Mouse (Mus musculus): ENCODE results near the gene Tyw5. TPM values are rescaled to one million over a fixed set of nuclear protein-coding genes. Genes with fewer than 3 reads are reported as not detected.

The Tyw5 gene
- total and polyA plus RNA-seq, 3 experiments = 1.5 to 94.2 (median 65.2) TPM

DNA sequence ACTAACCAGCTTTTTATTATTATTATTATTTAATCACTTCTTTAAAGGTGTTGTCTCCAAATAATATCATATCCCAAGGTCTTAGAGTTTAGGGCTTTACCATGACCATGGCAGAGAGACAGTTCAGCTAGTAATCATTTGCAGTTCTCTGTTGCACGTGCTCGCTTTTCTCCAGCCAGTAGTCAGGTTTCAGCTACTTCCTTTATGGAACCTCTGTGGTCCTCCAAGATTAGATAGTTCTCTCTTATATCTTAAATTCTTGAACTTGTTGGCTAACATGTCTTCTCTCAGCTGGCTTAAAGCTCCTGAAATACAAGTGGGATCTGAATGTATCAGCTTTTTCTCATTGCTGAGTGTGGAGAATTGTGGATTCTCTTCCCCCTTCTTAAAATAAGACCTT lies 2.1 kb upstream of the Tyw5 start:
- Histone ChIP-seq H3K4me3 (ENCODE audit: low read depth, low read length) (no peak overlapping the region), H3K36me3 (replicated peaks) (peaks cover 45% of the 10 kb centered on the region), H3K9me3 (replicated peaks) (no peaks in the 10 kb centered on the region), H3K4me1 (ENCODE audit: insufficient read depth, low read depth, low read length) (peaks cover 29% of the 10 kb centered on the region), H3K27me3 (ENCODE audit: insufficient read depth, low read length) (no peaks in the 10 kb centered on the region)
- no peak for DNase-seq (ENCODE audit: low spot score)
- TF ChIP-seq GATA1 (IDR thresholded peaks at IDR 0.05; ENCODE audit: borderline replicate concordance, low read length) = no peak
- TF ChIP-seq GATA2 (IDR thresholded peaks at IDR 0.05; ENCODE audit: borderline replicate concordance, low read depth, low read length) = no peak
- TF ChIP-seq TAL1 (conservative IDR thresholded peaks at IDR 0.05; ENCODE audit: low read depth, low read length) = no peak
- no peak for TF ChIP-seq CTCF (IDR thresholded peaks at IDR 0.05; ENCODE audit: low read depth, low read length)
- no peak for TF ChIP-seq POLR2AphosphoS5 (IDR thresholded peaks at IDR 0.05; ENCODE audit: insufficient replicate concordance, low read depth, low read length)
- ATAC-seq (ENCODE audit: extremely low read depth, insufficient number of reproducible peaks, low FRiP score, poor library complexity, severe bottlenecking) = no peak

DNA sequence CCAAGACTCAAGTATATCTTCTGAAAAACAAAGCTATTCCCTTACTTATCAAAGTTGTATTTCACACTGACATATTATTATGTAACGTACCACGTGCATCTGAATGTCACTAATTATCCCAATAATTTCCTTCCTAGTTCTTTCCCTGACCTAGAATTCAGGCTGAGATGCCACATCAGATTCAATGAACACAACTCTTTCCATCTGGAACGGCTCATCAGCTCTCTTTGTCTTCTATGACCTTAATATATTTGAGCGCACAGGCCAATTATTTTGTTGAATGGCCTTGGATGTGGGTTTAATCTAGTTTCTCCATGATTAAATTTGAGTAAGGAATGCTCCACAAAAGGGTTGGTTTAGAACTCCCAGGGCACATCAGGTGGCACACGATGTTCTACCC lies 4.8 kb downstream of the Tyw5 start:
- no peak overlapping the region for H3K4me3 ChIP-seq (ENCODE audit: low read depth, low read length)
- ATAC-seq (ENCODE audit: extremely low read depth, insufficient number of reproducible peaks, low FRiP score, poor library complexity, severe bottlenecking) = no peak
- no peaks in the 10 kb centered on the region for H3K27me3 ChIP-seq (ENCODE audit: insufficient read depth, low read length)
- TF ChIP-seq POLR2AphosphoS5 (IDR thresholded peaks at IDR 0.05; ENCODE audit: insufficient replicate concordance, low read depth, low read length) (no peak), GATA2 (IDR thresholded peaks at IDR 0.05; ENCODE audit: borderline replicate concordance, low read depth, low read length) (no peak), GATA1 (IDR thresholded peaks at IDR 0.05; ENCODE audit: borderline replicate concordance, low read length) (no peak), TAL1 (conservative IDR thresholded peaks at IDR 0.05; ENCODE audit: low read depth, low read length) (no peak), CTCF (IDR thresholded peaks at IDR 0.05; ENCODE audit: low read depth, low read length) (no peak)
- no peak for DNase-seq (ENCODE audit: low spot score)
- peaks cover 8% of the 10 kb centered on the region for H3K4me1 ChIP-seq (ENCODE audit: insufficient read depth, low read depth, low read length)
- peaks cover 53% of the 10 kb centered on the region for H3K36me3 ChIP-seq (replicated peaks)
- H3K9me3 ChIP-seq (replicated peaks) = no peaks in the 10 kb centered on the region

DNA sequence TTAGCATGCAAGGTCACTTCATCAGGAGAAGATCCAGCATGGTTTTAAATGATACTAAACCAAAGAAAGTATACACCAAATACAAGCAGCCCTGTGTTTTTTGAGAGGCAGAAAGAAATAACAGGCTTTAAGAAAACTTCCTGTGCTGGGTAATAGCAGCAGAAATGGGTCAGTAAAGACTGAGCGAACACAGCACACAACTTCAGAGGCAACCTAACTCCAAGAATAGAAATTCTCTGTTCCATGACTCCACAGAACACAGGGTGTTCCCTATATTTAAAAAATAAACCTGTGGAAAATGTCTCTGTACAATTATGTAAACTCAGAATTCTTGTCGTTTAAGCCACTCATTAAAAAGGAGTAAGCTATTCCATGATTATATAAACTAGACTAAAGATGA lies 6.0 kb downstream of the Tyw5 start:
- ATAC-seq (ENCODE audit: extremely low read depth, insufficient number of reproducible peaks, low FRiP score, poor library complexity, severe bottlenecking) (no peak), DNase-seq (ENCODE audit: low spot score) (no peak)
- no peak overlapping the region for H3K4me3 ChIP-seq (ENCODE audit: low read depth, low read length)
- H3K4me1 ChIP-seq (ENCODE audit: insufficient read depth, low read depth, low read length) = peaks cover 7% of the 10 kb centered on the region
- H3K36me3 ChIP-seq (replicated peaks) = peaks cover 63% of the 10 kb centered on the region
- H3K9me3 ChIP-seq (replicated peaks) = no peaks in the 10 kb centered on the region
- no peaks in the 10 kb centered on the region for H3K27me3 ChIP-seq (ENCODE audit: insufficient read depth, low read length)
- TF ChIP-seq TAL1 (conservative IDR thresholded peaks at IDR 0.05; ENCODE audit: low read depth, low read length) (no peak), POLR2AphosphoS5 (IDR thresholded peaks at IDR 0.05; ENCODE audit: insufficient replicate concordance, low read depth, low read length) (no peak), CTCF (IDR thresholded peaks at IDR 0.05; ENCODE audit: low read depth, low read length) (no peak), GATA2 (IDR thresholded peaks at IDR 0.05; ENCODE audit: borderline replicate concordance, low read depth, low read length) (no peak), GATA1 (IDR thresholded peaks at IDR 0.05; ENCODE audit: borderline replicate concordance, low read length) (no peak)

DNA sequence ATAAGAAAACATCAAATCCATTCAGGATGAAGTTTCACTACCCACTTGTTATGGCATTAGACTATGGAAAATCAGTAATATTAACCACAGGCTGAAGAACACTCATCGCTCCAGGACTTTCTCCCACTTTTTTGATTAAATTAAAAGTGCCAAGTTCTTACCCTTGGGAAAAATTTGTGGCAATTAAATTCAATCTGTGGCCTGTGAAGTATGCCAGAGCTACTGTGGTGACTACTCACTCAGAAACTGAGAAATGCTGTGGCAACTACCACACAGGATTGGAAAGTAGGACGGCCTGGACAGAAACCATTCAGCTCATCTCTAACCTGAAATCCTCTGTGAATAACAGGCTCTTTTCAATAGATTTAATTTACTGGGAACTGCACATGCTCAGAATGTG lies 6.6 kb downstream of the Tyw5 start:
- Histone ChIP-seq H3K27me3 (ENCODE audit: insufficient read depth, low read length) (no peaks in the 10 kb centered on the region), H3K4me3 (ENCODE audit: low read depth, low read length) (no peak overlapping the region), H3K9me3 (replicated peaks) (no peaks in the 10 kb centered on the region), H3K4me1 (ENCODE audit: insufficient read depth, low read depth, low read length) (peaks cover 6% of the 10 kb centered on the region), H3K36me3 (replicated peaks) (peaks cover 66% of the 10 kb centered on the region)
- no peak for TF ChIP-seq GATA2 (IDR thresholded peaks at IDR 0.05; ENCODE audit: borderline replicate concordance, low read depth, low read length)
- TF ChIP-seq POLR2AphosphoS5 (IDR thresholded peaks at IDR 0.05; ENCODE audit: insufficient replicate concordance, low read depth, low read length) = no peak
- TF ChIP-seq GATA1 (IDR thresholded peaks at IDR 0.05; ENCODE audit: borderline replicate concordance, low read length) = no peak
- no peak for TF ChIP-seq CTCF (IDR thresholded peaks at IDR 0.05; ENCODE audit: low read depth, low read length)
- TF ChIP-seq TAL1 (conservative IDR thresholded peaks at IDR 0.05; ENCODE audit: low read depth, low read length) = no peak
- ATAC-seq (ENCODE audit: extremely low read depth, insufficient number of reproducible peaks, low FRiP score, poor library complexity, severe bottlenecking) = no peak
- no peak for DNase-seq (ENCODE audit: low spot score)

DNA sequence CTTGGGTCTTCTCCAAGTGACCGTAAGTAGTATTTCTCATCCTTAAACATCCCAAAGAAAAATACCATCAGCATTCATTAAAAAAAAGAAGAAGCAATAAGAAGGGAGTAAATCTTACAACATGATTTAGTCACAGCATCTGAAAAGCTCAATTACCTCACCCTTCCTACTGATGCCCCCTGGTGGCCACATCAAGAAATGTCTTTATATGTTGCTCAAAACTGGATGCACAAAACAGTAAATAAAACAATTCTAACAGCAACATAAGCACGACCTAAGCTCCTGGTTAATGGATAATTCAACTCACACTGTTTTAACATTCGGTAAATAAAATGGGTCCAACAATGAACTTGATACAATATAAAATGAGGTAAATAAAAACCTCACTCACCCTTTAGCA lies 12.8 kb downstream of the Tyw5 start:
- peaks cover 79% of the 10 kb centered on the region for H3K36me3 ChIP-seq (replicated peaks)
- H3K4me1 ChIP-seq (ENCODE audit: insufficient read depth, low read depth, low read length) = no peaks in the 10 kb centered on the region
- DNase-seq (ENCODE audit: low spot score) (peak; percentile 21), ATAC-seq (ENCODE audit: extremely low read depth, insufficient number of reproducible peaks, low FRiP score, poor library complexity, severe bottlenecking) (peak; percentile 31; the same call in 1 of the 2 replicates)
- TF ChIP-seq POLR2AphosphoS5 (IDR thresholded peaks at IDR 0.05; ENCODE audit: insufficient replicate concordance, low read depth, low read length) = no peak
- TF ChIP-seq GATA2 (IDR thresholded peaks at IDR 0.05; ENCODE audit: borderline replicate concordance, low read depth, low read length) = no peak
- peak; percentile 58 for TF ChIP-seq CTCF (IDR thresholded peaks at IDR 0.05; ENCODE audit: low read depth, low read length)
- no peaks in the 10 kb centered on the region for H3K9me3 ChIP-seq (replicated peaks)
- H3K4me3 ChIP-seq (ENCODE audit: low read depth, low read length) = no peak overlapping the region
- no peaks in the 10 kb centered on the region for H3K27me3 ChIP-seq (ENCODE audit: insufficient read depth, low read length)

DNA sequence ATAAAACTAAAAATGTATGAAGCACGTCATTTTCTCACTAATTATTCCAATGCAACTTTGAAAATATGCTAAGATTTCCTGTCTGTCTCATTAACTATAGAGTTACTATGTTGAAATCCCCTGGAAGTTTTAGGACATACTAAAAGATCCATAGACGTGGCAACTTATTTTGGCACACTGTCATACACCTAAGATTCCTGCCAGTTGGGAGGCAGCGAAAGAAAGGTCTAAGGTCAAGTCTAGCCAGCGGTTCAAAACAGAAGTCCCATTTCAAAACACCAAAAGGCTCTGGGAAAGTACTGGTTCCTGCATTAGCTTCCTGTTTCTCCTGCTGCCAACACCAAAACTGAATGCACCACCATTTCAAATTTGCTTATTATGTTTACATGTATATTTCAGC lies 14.5 kb downstream of the Tyw5 start:
- Histone ChIP-seq H3K4me1 (ENCODE audit: insufficient read depth, low read depth, low read length) (no peaks in the 10 kb centered on the region), H3K4me3 (ENCODE audit: low read depth, low read length) (no peak overlapping the region), H3K27me3 (ENCODE audit: insufficient read depth, low read length) (no peaks in the 10 kb centered on the region), H3K9me3 (replicated peaks) (no peaks in the 10 kb centered on the region), H3K36me3 (replicated peaks) (peaks cover 78% of the 10 kb centered on the region)
- no peak for TF ChIP-seq GATA2 (IDR thresholded peaks at IDR 0.05; ENCODE audit: borderline replicate concordance, low read depth, low read length)
- no peak for TF ChIP-seq CTCF (IDR thresholded peaks at IDR 0.05; ENCODE audit: low read depth, low read length)
- TF ChIP-seq GATA1 (IDR thresholded peaks at IDR 0.05; ENCODE audit: borderline replicate concordance, low read length) = no peak
- no peak for TF ChIP-seq POLR2AphosphoS5 (IDR thresholded peaks at IDR 0.05; ENCODE audit: insufficient replicate concordance, low read depth, low read length)
- TF ChIP-seq TAL1 (conservative IDR thresholded peaks at IDR 0.05; ENCODE audit: low read depth, low read length) = no peak
- ATAC-seq (ENCODE audit: extremely low read depth, insufficient number of reproducible peaks, low FRiP score, poor library complexity, severe bottlenecking) = no peak
- no peak for DNase-seq (ENCODE audit: low spot score)
